Comparison of ENCODE assay signal across 18 mouse cellular contexts in genomic region chr3:90159757-90160156, GRCm38 (mm10). TPM values are rescaled to one million over a fixed set of nuclear protein-coding genes. Genes with fewer than 3 reads are reported as not detected.
DNase-seq lines count a peak whose midpoint lies in the region; ATAC-seq and TF ChIP-seq lines count a peak whose summit lies in the region.
"Had no signal": no experiment of that assay in that cellular context is flagged by ENCODE, and none has a peak within 500 bp of the region (broad histone marks: within the 10 kb centered on the region; RNA-seq: fewer than 3 reads in every experiment).

No protein-coding gene starts in this region.

- H3K36me3 ChIP-seq in liver, postnatal 0 days (replicated peaks; ENCODE audit: insufficient read depth, low read length): no peaks in the 10 kb centered on the region
- no peaks in the 10 kb centered on the region for H3K36me3 ChIP-seq in stomach, postnatal 0 days (ENCODE audit: control insufficient read depth, insufficient read depth, low read length)
- H3K36me3 ChIP-seq: forebrain, embryonic 10.5 days; heart, embryonic 15.5 days; hindbrain, embryonic 13.5 days; limb, embryonic 13.5 days had no signal

- no peak overlapping the region for H3K9ac ChIP-seq in liver, postnatal 0 days (replicated peaks)
- no peak overlapping the region for H3K9ac ChIP-seq in stomach, postnatal 0 days (ENCODE audit: low read length)
- H3K9ac ChIP-seq: forebrain, postnatal 0 days; heart, embryonic 15.5 days; hindbrain, embryonic 13.5 days; limb, embryonic 13.5 days had no signal

- TF ChIP-seq EP300 in liver, postnatal 0 days (IDR thresholded peaks at IDR 0.05; ENCODE audit: low read depth): no peak
- TF ChIP-seq EP300 in stomach, postnatal 0 days (optimal IDR thresholded peaks at IDR 0.05): no peak

- no peaks in the 10 kb centered on the region for H3K9me3 ChIP-seq in liver, postnatal 0 days (ENCODE audit: low read length)
- no peaks in the 10 kb centered on the region for H3K9me3 ChIP-seq in stomach, postnatal 0 days (ENCODE audit: control insufficient read depth, low read length)
- H3K9me3 ChIP-seq: forebrain, embryonic 10.5 days; heart, embryonic 15.5 days; hindbrain, embryonic 13.5 days; limb, embryonic 13.5 days had no signal

- DNase-seq in adrenal gland, postnatal 25 days: peak; percentile 37
- DNase-seq in adrenal gland, adult 2 months: no peak
- DNase-seq in heart, postnatal 36 days: peak; percentile 2 to 3
- DNase-seq in heart, adult 9 months (ENCODE audit: low spot score in 2 of 2): no peak
- peak; percentile 21 for DNase-seq in liver, postnatal 0 days
- DNase-seq in liver: no peak
- DNase-seq in stomach, postnatal 0 days (ENCODE audit: low spot score): peak; percentile 32
- DNase-seq: cerebellum, adult 11 months; cerebellum, postnatal 36 days; forebrain, postnatal 0 days; lung, postnatal 4 days; thymus, postnatal 14 days had no signal

- WGBS in liver, postnatal 0 days (ENCODE audit: insufficient replicate concordance): 79% methylated on average over 9 of the region's 9 CpGs
- 80% methylated on average over 9 of the region's 9 CpGs for WGBS in stomach, postnatal 0 days

- intact Hi-C loops in heart, postnatal 36 days (cut with DNase I): no loop called here

- ATAC-seq in liver, postnatal 0 days: no peak
- ATAC-seq in stomach, postnatal 0 days (ENCODE audit: low FRiP score, low TSS enrichment): no peak
- ATAC-seq: forebrain, postnatal 0 days; inflammation-experienced regulatory T-cells, adult 6 months had no signal

- H3K27ac ChIP-seq in liver, postnatal 0 days (ENCODE audit: low read depth): no peak overlapping the region
- H3K27ac ChIP-seq in stomach, postnatal 0 days (replicated peaks): no peak overlapping the region
- H3K27ac ChIP-seq: forebrain, embryonic 10.5 days; heart, embryonic 15.5 days; hindbrain, embryonic 13.5 days; limb, embryonic 13.5 days had no signal

- no peak overlapping the region for H3K4me2 ChIP-seq in liver, postnatal 0 days (ENCODE audit: low read depth, low read length)
- no peak overlapping the region for H3K4me2 ChIP-seq in stomach, postnatal 0 days (replicated peaks; ENCODE audit: low read depth)
- H3K4me2 ChIP-seq: heart, embryonic 15.5 days; hindbrain, embryonic 13.5 days; limb, embryonic 13.5 days had no signal

- H3K4me3 ChIP-seq in liver, postnatal 0 days (ENCODE audit: low read depth, low read length): no peak overlapping the region
- H3K4me3 ChIP-seq in stomach, postnatal 0 days (ENCODE audit: low read depth, low read length): no peak overlapping the region
- H3K4me3 ChIP-seq: forebrain, embryonic 10.5 days; heart, embryonic 15.5 days; hindbrain, embryonic 13.5 days; limb, embryonic 13.5 days had no signal

- no peaks in the 10 kb centered on the region for H3K4me1 ChIP-seq in liver, postnatal 0 days (ENCODE audit: insufficient read depth)
- no peaks in the 10 kb centered on the region for H3K4me1 ChIP-seq in stomach, postnatal 0 days (replicated peaks; ENCODE audit: control insufficient read depth, insufficient read depth)
- H3K4me1 ChIP-seq: forebrain, embryonic 10.5 days; heart, embryonic 15.5 days; hindbrain, embryonic 13.5 days; limb, embryonic 13.5 days had no signal

- TF ChIP-seq CTCF in liver, postnatal 0 days (IDR thresholded peaks at IDR 0.05; ENCODE audit: low read depth): no peak
- no peak for TF ChIP-seq CTCF in stomach, postnatal 0 days (IDR thresholded peaks at IDR 0.05; ENCODE audit: low read depth)

- no peaks in the 10 kb centered on the region for H3K27me3 ChIP-seq in liver, postnatal 0 days (ENCODE audit: insufficient read depth, low read length)
- H3K27me3 ChIP-seq in stomach, postnatal 0 days (ENCODE audit: control insufficient read depth, insufficient read depth, low read length): no peaks in the 10 kb centered on the region
- H3K27me3 ChIP-seq: CH12.LX; heart, embryonic 15.5 days; hindbrain, embryonic 13.5 days; limb, embryonic 13.5 days had no signal

RNA-seq across cellular contexts. Expression of gene Rps27, which starts 53.7 kb away (rescaled TPM):
- total RNA-seq in adrenal gland, postnatal 25 days (2021): 1,629 and 1,829 TPM in 2 replicates
- 1,000 to 10,000 TPM; 2,025 to 2,159 TPM for total RNA-seq in adrenal gland, adult 2 months (2021)
- polyA plus RNA-seq in adrenal gland, adult 2 months (2012; rRNA removed): 179 and 206 TPM in 2 replicates
- total RNA-seq in heart, postnatal 36 days (2021): 1,000 to 10,000 TPM; 1,069 to 1,145 TPM
- polyA plus RNA-seq in liver, postnatal 0 days (2015; fragmentation: Nextera tagmentation; extraction: Ambion mirVana): 821 and 885 TPM in 2 replicates
- polyA plus RNA-seq in stomach, postnatal 0 days (2015; fragmentation: Nextera tagmentation; extraction: Ambion mirVana): 1,661 and 1,706 TPM in 2 replicates

RNA-seq across cellular contexts. Expression of gene Rab13, which starts 53.7 kb away (rescaled TPM):
- 31.0 and 49.5 TPM in 2 replicates for total RNA-seq in adrenal gland, postnatal 25 days (2021)
- 10 to 100 TPM; 24.4 to 33.6 TPM for total RNA-seq in adrenal gland, adult 2 months (2021)
- polyA plus RNA-seq in adrenal gland, adult 2 months (2012; rRNA removed): 14.3 and 22.0 TPM in 2 replicates
- 1 to 10 TPM; 6.8 to 7.5 TPM for total RNA-seq in heart, postnatal 36 days (2021)
- polyA plus RNA-seq in liver, postnatal 0 days (2015; fragmentation: Nextera tagmentation; extraction: Ambion mirVana): 4.9 and 6.1 TPM in 2 replicates
- 17.8 and 18.2 TPM in 2 replicates for polyA plus RNA-seq in stomach, postnatal 0 days (2015; fragmentation: Nextera tagmentation; extraction: Ambion mirVana)

RNA-seq across cellular contexts. Expression of gene Nup210l, which starts 55.8 kb away (rescaled TPM):
- 0.55 and 0.71 TPM in 2 replicates for total RNA-seq in adrenal gland, postnatal 25 days (2021)
- total RNA-seq in adrenal gland, adult 2 months (2021): under 1 TPM; 0.63 to 0.66 TPM
- 0.26 TPM in 2 replicates for polyA plus RNA-seq in adrenal gland, adult 2 months (2012; rRNA removed)
- under 1 TPM; 0.11 TPM for total RNA-seq in heart, postnatal 36 days (2021)
- 0.02 and 0.04 TPM in 2 replicates for polyA plus RNA-seq in liver, postnatal 0 days (2015; fragmentation: Nextera tagmentation; extraction: Ambion mirVana)
- 0.05 and 0.06 TPM in 2 replicates for polyA plus RNA-seq in stomach, postnatal 0 days (2015; fragmentation: Nextera tagmentation; extraction: Ambion mirVana)

Comparison
In these comparisons a context has a peak if more than half of its experiments do, and no peak if none do; other contexts are left out.
1. DNase-seq: peak in adrenal gland, postnatal 25 days (single experiment), heart, postnatal 36 days (2 of 2), liver, postnatal 0 days (single experiment) and stomach, postnatal 0 days (single experiment); none in adrenal gland, adult 2 months (single experiment), heart, adult 9 months (0 of 2) and liver (single experiment).